Mouse (Mus musculus) regulatory T cell (primary cell): ENCODE results near the gene Pbx2.

Experiments used
- in situ Hi-C: fragments of 300-600 bp; cut with MboI, MseI; formaldehyde crosslinking; loops from one replicate; pipeline ENCODE4 v1.15.1; 2025; ENCODE audit warnings: high pct_unique_total_duplicates

Gene Pbx2

DNA sequence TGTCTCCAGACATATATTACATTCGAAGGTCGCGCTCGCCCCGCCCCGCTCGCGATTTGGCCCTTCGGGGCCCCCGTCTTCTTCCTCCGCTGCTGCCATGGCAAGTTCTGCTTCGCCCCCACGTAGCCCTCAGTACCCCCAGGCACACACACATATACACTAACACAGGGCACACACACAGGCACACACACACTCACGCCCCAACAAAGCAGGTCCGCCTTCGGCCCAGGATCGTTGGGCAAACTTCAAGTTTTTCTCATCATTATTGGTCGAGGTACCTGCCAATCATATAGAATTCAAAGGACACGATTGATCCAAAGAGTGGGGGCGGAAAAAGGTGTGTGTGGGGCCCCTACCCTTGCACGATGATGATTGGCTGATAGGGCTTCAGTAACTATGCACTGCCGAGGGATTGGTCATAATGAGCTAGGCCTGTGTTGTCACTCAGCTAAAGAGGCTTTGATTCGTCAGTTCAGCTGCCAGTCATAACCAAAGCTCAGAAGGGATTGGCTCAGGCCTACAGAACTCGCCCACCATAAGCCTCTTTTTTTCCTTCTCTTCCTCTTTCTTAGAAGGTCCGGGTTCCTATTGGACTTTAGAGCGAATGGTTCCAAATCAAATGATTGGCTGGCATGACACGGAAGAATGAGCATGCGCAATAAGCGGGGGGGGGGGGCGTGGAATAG, 12.5 kb downstream of the Pbx2 start, which contains the start of gene Rnf5:
Rnf5 (minus strand) TSS at position 316 of the 686 bp plus-strand sequence.
- in situ Hi-C loops = loop anchor here (25.0 kb wide), 1 partner anchor 691 kb away; the partner anchor contains the start of genes Daxx, Platr17, Tapbp and Zbtb22

DNA sequence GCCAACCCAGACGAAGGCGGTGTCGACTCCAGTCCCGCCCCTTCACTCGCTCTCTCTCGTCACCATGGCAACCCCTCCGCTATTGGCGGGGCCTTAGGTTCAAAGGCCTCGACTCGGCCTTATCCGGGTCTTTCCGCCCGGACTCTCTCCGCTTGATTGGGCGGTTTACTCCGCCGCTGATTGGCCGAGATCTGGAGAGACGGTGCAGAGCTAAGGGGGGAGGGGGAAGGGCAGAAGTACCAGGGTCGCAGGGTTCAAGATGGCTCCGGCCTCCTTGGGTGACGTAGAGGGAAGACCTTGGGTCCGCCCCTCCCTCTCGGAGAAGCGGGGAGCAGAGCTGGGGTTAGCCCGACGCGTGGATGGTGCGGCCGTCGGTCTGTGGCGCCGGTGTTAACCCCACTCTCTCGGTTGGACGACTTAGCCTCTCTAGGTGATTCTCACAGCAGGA, 13.0 kb downstream of the Pbx2 start, which contains the start of gene Agpat1:
Agpat1 (plus strand) TSS at position 202 of the 448 bp plus-strand sequence.
- in situ Hi-C loops = loop anchor here (25.0 kb wide), 1 partner anchor 692 kb away; the partner anchor contains the start of genes Daxx, Platr17, Tapbp and Zbtb22

DNA sequence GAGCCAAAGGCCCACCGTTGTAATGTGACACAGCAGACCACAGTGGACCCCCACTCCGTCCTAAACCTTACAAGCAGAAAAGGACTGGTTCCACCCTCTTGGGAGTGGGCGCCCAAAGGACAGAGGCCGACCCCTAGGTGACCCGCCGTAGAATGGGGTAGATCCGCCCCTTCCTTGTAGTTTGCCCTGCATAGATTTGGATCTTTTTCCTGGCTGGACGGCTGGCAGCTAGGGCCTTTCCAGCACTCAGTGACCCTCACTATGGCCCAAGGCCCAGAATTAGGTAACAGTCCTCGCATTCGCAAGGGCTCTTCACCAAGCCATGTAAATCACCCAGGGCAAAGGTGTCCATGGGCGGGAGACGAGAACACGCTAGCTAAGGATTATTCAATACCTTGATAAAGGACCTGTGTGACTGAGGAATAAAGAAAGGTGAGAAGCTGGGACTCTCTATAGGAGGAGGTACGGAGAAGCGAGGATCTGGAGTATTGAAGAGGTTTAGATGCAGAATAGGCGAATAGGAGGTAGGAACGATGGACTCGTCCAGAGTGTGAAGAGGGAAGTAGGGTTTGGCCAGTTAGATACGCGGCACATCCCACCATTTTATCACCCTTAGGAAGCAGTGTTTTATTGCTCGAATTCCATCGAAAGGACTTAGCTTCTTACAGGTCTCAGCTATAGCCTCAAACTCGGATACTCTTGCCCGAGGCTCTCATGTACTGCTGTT, 13.6 kb downstream of the Pbx2 start:
- in situ Hi-C loops = loop anchor here (25.0 kb wide), 1 partner anchor 692 kb away; the partner anchor contains the start of genes Daxx, Platr17, Tapbp and Zbtb22

GRCm38 (mm10) chr17:34605609-34606008, 14.5 kb downstream of the Pbx2 start:
- in situ Hi-C loops = loop anchor here (25.0 kb wide), 1 partner anchor 693 kb away; the partner anchor contains the start of genes Daxx, Platr17, Tapbp and Zbtb22

GRCm38 (mm10) chr17:34606186-34607039, 15.3 kb downstream of the Pbx2 start:
- in situ Hi-C loops = loop anchor here (25.0 kb wide), 1 partner anchor 694 kb away; the partner anchor contains the start of genes Daxx, Platr17, Tapbp and Zbtb22

DNA sequence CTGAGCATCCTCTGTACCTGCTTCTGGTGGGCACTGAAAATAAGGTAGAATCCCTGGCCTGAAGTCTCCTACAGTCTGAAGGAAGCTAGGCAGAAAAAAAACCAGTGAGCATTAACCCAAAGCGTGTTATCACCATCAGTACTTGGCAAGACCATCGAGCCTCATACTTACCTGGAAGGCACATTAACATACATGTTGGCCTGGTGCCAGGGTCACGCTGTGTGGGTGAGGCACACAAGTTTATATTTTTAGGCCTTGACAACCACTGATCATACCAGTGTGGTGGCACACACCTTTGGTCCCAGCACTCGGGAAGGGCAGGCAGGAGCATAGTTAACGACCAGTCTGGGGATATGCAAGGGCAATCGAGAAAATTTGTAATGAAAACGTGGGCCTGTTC, 16.9 kb downstream of the Pbx2 start:
- in situ Hi-C loops = loop anchor here (25.0 kb wide), 1 partner anchor 696 kb away; the partner anchor contains the start of genes Daxx, Platr17, Tapbp and Zbtb22

DNA sequence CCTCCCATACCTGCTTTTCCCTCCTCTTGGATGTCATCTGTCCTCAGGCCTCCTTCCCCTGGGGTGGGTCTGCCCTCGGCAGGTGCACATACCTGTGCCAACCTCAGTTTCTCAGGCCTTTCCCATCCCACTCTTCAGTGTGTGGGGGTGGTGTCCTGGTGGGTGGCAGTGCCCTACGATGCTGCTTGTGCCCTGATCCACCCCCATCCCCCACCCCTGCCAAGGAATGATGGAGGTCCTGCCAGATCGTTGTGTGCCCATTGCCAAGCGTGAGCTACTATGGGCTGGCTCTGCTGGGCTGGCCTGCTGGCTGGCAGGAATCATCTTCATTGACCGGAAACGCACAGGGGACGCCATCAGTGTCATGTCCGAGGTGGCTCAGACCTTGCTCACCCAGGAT, 20.0 kb downstream of the Pbx2 start:
- in situ Hi-C loops = loop anchor here (5.0 to 25.0 kb wide), 3 partner anchors 44 to 699 kb away; partner anchors contain the start of genes Daxx, Platr17, Tapbp and Zbtb22

GRCm38 (mm10) chr17:34613054-34613645, 22.1 kb downstream of the Pbx2 start:
- in situ Hi-C loops = loop anchor here (5.0 to 25.0 kb wide), 3 partner anchors 46 to 701 kb away; partner anchors contain the start of genes Daxx, Platr17, Tapbp and Zbtb22

GRCm38 (mm10) chr17:34613830-34614229, 22.8 kb downstream of the Pbx2 start:
- in situ Hi-C loops = loop anchor here (5.0 to 25.0 kb wide), 3 partner anchors 47 to 702 kb away; partner anchors contain the start of genes Daxx, Platr17, Tapbp and Zbtb22

GRCm38 (mm10) chr17:34615871-34616270, 24.8 kb downstream of the Pbx2 start, which contains the start of gene Egfl8:
TSS of gene Egfl8 (minus strand) at chr17:34615971.
- in situ Hi-C loops = loop anchor here (25.0 kb wide), 1 partner anchor 704 kb away; the partner anchor contains the start of genes Daxx, Platr17, Tapbp and Zbtb22

GRCm38 (mm10) chr17:34618999-34619398, 27.9 kb downstream of the Pbx2 start:
- in situ Hi-C loops = loop anchor here (25.0 kb wide), 1 partner anchor 707 kb away; the partner anchor contains the start of genes Daxx, Platr17, Tapbp and Zbtb22

DNA sequence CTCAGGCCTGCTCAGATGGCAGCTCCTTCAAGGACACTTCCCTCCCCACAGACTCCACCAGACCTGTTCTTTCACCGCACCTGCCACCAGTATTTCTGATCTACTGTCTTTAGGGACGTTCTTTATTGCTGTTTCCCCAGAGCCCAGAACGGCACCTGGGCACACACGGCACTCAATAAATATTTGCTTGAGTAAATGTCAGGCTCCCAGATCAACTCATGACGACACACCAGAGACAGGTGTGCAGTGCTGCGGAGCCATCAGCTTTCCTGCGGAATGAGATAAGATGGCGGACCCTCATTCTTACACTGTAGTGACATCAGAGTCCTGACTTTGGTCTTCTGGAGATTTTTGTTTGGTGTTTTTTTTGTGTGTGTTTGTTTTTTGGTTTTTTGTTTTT, 29.9 kb downstream of the Pbx2 start:
- in situ Hi-C loops = loop anchor here (25.0 kb wide), 1 partner anchor 709 kb away; the partner anchor contains the start of genes Daxx, Platr17, Tapbp and Zbtb22

GRCm38 (mm10) chr17:34623161-34623560, 32.1 kb downstream of the Pbx2 start:
- in situ Hi-C loops = loop anchor here (25.0 kb wide), 1 partner anchor 711 kb away; the partner anchor contains the start of genes Daxx, Platr17, Tapbp and Zbtb22

DNA sequence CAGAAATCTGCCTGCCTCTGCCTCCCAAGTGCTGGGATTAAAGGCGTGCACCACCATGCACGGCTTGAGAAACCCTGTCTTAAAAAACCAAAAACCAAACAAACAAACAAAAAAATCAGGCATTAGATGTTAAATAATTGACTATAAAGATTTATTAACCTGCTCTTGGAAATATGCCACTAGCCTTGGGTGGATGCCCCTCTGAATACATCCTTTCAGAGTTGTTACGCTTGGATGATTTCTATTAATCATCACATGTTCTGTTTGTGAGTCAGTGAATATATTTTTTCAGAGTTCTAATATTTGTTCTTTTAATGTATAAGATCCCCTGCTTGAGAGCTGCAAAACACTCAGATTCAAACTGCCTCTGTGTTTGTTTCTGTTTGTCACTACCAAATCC, 33.9 kb downstream of the Pbx2 start:
- in situ Hi-C loops = loop anchor here (25.0 kb wide), 1 partner anchor 713 kb away; the partner anchor contains the start of genes Daxx, Platr17, Tapbp and Zbtb22

GRCm38 (mm10) chr17:34626062-34626772, 35.2 kb downstream of the Pbx2 start:
- in situ Hi-C loops = no loop called here

DNA sequence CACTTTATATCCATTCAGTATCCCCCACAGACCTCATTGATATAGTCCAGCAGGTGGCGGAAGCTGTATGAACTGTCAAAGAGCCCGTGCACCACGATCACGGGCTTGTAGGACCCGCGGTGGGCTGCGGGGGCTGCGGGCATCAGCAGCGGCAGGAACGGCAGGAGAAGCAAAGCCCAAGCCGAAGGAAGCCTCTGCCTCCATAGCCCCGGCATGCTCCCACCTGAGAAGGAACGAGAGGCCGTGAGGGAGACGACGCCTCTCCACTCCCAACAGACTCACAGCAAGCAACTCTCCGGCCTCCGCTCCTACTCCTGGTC, 35.7 kb downstream of the Pbx2 start:
- in situ Hi-C loops = no loop called here

DNA sequence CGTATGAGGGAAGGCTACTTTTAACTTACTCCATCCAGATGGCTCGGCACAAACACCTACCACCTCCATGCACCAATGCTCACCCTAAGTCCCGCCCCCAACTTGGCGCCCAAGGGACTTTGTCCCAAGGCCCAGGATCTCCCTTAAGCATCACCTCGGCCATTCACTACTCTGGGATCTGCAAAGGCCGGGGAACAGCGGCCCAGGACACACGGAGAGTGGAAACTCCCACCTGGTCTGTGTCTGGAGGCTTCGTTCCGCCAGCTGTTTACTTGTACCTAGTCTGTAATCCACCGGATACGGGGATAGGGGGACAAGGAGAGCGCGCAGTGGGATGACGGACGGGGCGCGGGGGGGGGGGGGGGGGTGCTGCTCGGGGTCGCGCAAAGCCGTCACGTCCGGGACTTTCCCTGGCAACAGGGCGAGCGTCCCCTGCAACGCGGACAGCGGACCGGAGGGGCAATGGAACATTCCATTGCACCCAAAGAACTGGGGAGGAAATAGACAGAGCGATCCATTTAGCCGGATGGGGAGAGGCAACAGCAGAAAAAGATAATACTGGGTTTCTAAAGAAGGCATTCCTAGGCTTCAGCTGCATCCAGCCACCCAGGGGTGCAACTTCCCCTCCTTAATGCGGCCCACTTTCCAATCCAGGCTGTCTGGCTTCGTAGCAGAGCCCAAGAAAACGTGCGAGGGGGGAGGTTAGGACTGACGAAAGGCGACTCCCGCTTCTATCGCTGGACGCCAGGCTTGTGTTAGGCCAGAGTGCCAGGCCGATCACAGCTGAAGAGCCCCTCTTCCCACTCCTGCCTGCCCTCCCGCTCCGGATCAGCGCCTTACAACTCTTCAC, 36.3 kb downstream of the Pbx2 start:
- in situ Hi-C loops = no loop called here

GRCm38 (mm10) chr17:34627943-34628643, 37.0 kb downstream of the Pbx2 start, which contains the start of gene Ppt2:
TSS of gene Ppt2 (minus strand) at chr17:34628510.
- in situ Hi-C loops = no loop called here
